Mouse (Mus musculus): ENCODE results near the gene Tmem253. TPM values are rescaled to one million over a fixed set of nuclear protein-coding genes. Genes with fewer than 3 reads are reported as not detected.
A peak's percentile ranks its signal among the peaks of the same experiment; 100 is the strongest.

The Tmem253 gene
- total and polyA plus RNA-seq, 3 experiments: 2.2 to 4.2 (median 3.8) TPM

- Histone ChIP-seq H3K27ac (no peak overlapping the region), H3K4me3 (no peak overlapping the region), H3K9ac (ENCODE audit: low read depth, low read length) (no peak overlapping the region), H3K79me2 (replicated peaks; ENCODE audit: control insufficient read depth, insufficient read depth, low read length) (no peaks in the 10 kb centered on the region), H3K36me3 (ENCODE audit: control insufficient read depth, insufficient read depth, low read length) (no peaks in the 10 kb centered on the region; the same call in 1 of the 2 replicates), H3K27me3 (ENCODE audit: control insufficient read depth, insufficient read depth, low read length) (no peaks in the 10 kb centered on the region), H3K4me1 (ENCODE audit: control insufficient read depth, insufficient read depth, low read length) (peaks cover 5% of the 10 kb centered on the region)
- DNase-seq: no peak
- intact Hi-C loops (cut with DNase I): loop anchor here (10.0 kb wide), 1 partner anchor 262 kb away; the partner anchor contains the start of genes Rab2b and Tox4
- WGBS: 75% methylated on average over 8 of the region's 8 CpGs
- TF ChIP-seq EP300 (IDR thresholded peaks at IDR 0.05; ENCODE audit: insufficient read depth, low read depth, low read length) (no peak), POLR2A (IDR thresholded peaks at IDR 0.05; ENCODE audit: insufficient read depth, low read depth, low read length) (no peak), CTCF (IDR thresholded peaks at IDR 0.05) (no peak)
Observed at GRCm38 (mm10) chr14:52013021-52013610, 2.3 kb upstream of the Tmem253 start.

DNA sequence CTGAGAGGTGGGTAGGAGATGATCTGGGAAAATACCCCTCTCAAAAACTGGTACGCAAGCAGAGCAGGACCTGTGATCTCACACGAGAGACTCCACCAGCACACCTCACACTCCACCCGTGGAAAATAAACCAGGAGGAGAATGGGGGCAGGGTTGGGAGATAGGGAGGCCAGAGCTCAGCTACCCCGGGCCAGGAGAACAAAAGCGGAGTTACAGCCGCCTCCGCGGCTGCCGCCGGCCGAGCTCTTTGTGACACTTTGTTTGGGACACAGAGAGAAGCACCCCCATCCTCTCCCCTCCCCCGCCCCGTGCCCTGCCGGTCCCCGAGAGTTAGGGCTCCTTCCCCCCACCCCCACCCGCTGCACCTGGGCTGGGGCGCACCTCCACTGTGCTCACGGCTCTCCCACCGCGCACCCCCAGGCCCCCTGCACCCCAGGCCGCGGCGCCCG, 1.7 kb upstream of the Tmem253 start:
- H3K9ac ChIP-seq (ENCODE audit: low read depth, low read length): peak overlapping the region; percentile 74
- peak overlapping the region; percentile 33 for H3K4me3 ChIP-seq
- WGBS: 4% methylated on average over 18 of the region's 24 CpGs
- no peaks in the 10 kb centered on the region; the same call in 1 of the 2 replicates for H3K36me3 ChIP-seq (ENCODE audit: control insufficient read depth, insufficient read depth, low read length)
- TF ChIP-seq CTCF (IDR thresholded peaks at IDR 0.05) (no peak), POLR2A (IDR thresholded peaks at IDR 0.05; ENCODE audit: insufficient read depth, low read depth, low read length) (no peak), EP300 (IDR thresholded peaks at IDR 0.05; ENCODE audit: insufficient read depth, low read depth, low read length) (no peak)
- no peaks in the 10 kb centered on the region for H3K27me3 ChIP-seq (ENCODE audit: control insufficient read depth, insufficient read depth, low read length)
- H3K4me1 ChIP-seq (ENCODE audit: control insufficient read depth, insufficient read depth, low read length): peaks cover 5% of the 10 kb centered on the region
- H3K27ac ChIP-seq: peak overlapping the region; percentile 61
- intact Hi-C loops (cut with DNase I): loop anchor here (10.0 kb wide), 1 partner anchor 261 kb away; the partner anchor contains the start of genes Rab2b and Tox4
- DNase-seq: peak; percentile 48 to 53
- no peaks in the 10 kb centered on the region for H3K79me2 ChIP-seq (replicated peaks; ENCODE audit: control insufficient read depth, insufficient read depth, low read length)

DNA sequence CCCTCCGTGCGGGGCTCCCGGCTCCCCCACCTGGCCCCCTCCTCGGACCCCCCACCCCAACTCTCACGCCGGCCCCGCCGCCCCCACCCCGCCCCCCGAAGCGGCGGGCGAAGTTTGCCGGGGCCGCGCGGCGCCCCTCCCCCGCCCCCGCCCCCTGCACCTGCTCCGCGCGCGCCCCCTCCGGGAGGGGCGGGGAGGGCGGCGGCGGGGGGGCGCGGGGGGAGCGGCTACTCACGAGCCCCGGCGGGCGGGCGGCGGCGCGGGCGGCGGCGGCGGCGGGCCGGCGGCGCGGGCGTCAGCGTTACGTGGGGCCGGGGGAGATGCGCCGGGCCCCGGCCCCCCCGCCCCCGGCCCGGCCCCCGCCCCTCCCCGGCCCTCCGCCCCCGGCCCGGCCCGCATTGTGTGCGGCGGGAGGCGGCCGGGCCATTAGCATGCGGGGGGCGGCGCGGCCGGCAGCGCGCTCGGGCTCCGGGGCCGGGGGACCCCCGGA, 1.1 kb upstream of the Tmem253 start:
- Histone ChIP-seq H3K9ac (ENCODE audit: low read depth, low read length) (peak overlapping the region; percentile 86), H3K36me3 (ENCODE audit: control insufficient read depth, insufficient read depth, low read length) (no peaks in the 10 kb centered on the region; the same call in 1 of the 2 replicates), H3K79me2 (replicated peaks; ENCODE audit: control insufficient read depth, insufficient read depth, low read length) (no peaks in the 10 kb centered on the region), H3K4me3 (peak overlapping the region; percentile 48), H3K27me3 (ENCODE audit: control insufficient read depth, insufficient read depth, low read length) (no peaks in the 10 kb centered on the region), H3K4me1 (ENCODE audit: control insufficient read depth, insufficient read depth, low read length) (peaks cover 7% of the 10 kb centered on the region), H3K27ac (peak overlapping the region; percentile 84)
- TF ChIP-seq POLR2A (IDR thresholded peaks at IDR 0.05; ENCODE audit: insufficient read depth, low read depth, low read length) (no peak), CTCF (IDR thresholded peaks at IDR 0.05) (no peak), EP300 (IDR thresholded peaks at IDR 0.05; ENCODE audit: insufficient read depth, low read depth, low read length) (no peak)
- intact Hi-C loops (cut with DNase I): loop anchor here (10.0 kb wide), 1 partner anchor 260 kb away; the partner anchor contains the start of genes Rab2b and Tox4
- DNase-seq: no peak
- WGBS: 2% methylated on average over 8 of the region's 80 CpGs

DNA sequence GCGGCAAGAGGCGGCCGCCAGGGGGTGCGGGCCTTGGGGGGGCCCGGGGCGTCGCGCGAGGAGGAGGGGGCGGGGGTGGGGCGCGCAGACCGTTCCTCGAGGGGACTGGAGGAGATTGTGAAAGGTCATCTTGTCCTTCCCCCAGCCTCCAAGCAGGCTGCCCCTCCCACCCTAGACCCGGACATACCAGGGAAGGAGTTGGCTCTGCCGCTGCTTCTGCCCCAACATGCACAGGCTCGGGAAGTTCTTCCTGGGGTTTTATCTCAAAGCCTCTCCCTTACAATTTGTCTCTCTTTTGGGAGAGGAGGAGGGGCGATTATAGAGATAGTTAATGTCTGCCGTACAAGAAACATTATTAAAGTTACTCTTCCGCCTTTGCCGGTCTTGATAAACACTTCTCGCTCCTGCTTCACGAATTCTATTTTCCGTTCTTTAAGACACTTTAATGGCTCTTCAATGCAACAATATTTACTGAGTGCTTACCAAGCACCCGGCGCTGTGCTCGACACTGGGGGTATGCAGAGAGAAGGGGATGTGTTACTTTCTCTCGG, 622 bp upstream of the Tmem253 start:
- H3K27me3 ChIP-seq (ENCODE audit: control insufficient read depth, insufficient read depth, low read length): no peaks in the 10 kb centered on the region
- H3K9ac ChIP-seq (ENCODE audit: low read depth, low read length): peak overlapping the region; percentile 86
- H3K4me1 ChIP-seq (ENCODE audit: control insufficient read depth, insufficient read depth, low read length): peaks cover 7% of the 10 kb centered on the region
- intact Hi-C loops (cut with DNase I): loop anchor here (5.0 to 10.0 kb wide), 2 partner anchors 87 to 260 kb away; partner anchors contain the start of genes Hnrnpc, Rab2b and Tox4
- H3K4me3 ChIP-seq: peak overlapping the region; percentile 48
- TF ChIP-seq CTCF (IDR thresholded peaks at IDR 0.05) (peak; percentile 31), EP300 (IDR thresholded peaks at IDR 0.05; ENCODE audit: insufficient read depth, low read depth, low read length) (no peak), POLR2A (IDR thresholded peaks at IDR 0.05; ENCODE audit: insufficient read depth, low read depth, low read length) (peak; percentile 80)
- H3K79me2 ChIP-seq (replicated peaks; ENCODE audit: control insufficient read depth, insufficient read depth, low read length): no peaks in the 10 kb centered on the region
- WGBS: 0% methylated on average over 27 of the region's 28 CpGs
- DNase-seq: peak; percentile 71 to 74
- no peaks in the 10 kb centered on the region; the same call in 1 of the 2 replicates for H3K36me3 ChIP-seq (ENCODE audit: control insufficient read depth, insufficient read depth, low read length)
- peak overlapping the region; percentile 84 for H3K27ac ChIP-seq

- no peak for DNase-seq
- H3K27ac ChIP-seq: no peak overlapping the region
- peaks cover 9% of the 10 kb centered on the region for H3K4me1 ChIP-seq (ENCODE audit: control insufficient read depth, insufficient read depth, low read length)
- 89% methylated on average over 13 of the region's 13 CpGs for WGBS
- no peak overlapping the region for H3K4me3 ChIP-seq
- intact Hi-C loops (cut with DNase I): loop anchor here (5.0 to 10.0 kb wide), 2 partner anchors 85 to 258 kb away; partner anchors contain the start of genes Hnrnpc, Rab2b and Tox4
- no peaks in the 10 kb centered on the region for H3K27me3 ChIP-seq (ENCODE audit: control insufficient read depth, insufficient read depth, low read length)
- no peaks in the 10 kb centered on the region; the same call in 1 of the 2 replicates for H3K36me3 ChIP-seq (ENCODE audit: control insufficient read depth, insufficient read depth, low read length)
- H3K79me2 ChIP-seq (replicated peaks; ENCODE audit: control insufficient read depth, insufficient read depth, low read length): no peaks in the 10 kb centered on the region
- no peak overlapping the region for H3K9ac ChIP-seq (ENCODE audit: low read depth, low read length)
- TF ChIP-seq EP300 (IDR thresholded peaks at IDR 0.05; ENCODE audit: insufficient read depth, low read depth, low read length) (no peak), POLR2A (IDR thresholded peaks at IDR 0.05; ENCODE audit: insufficient read depth, low read depth, low read length) (no peak), CTCF (IDR thresholded peaks at IDR 0.05) (no peak)
Observed at GRCm38 (mm10) chr14:52016625-52017405, 1.4 kb downstream of the Tmem253 start.
